Mouse (Mus musculus): Measurements from ENCODE around the gene Mob2. TPM values are rescaled to one million over a fixed set of nuclear protein-coding genes. Genes with fewer than 3 reads are reported as not detected.

The Mob2 gene
- polyA plus RNA-seq, 1 experiment, result 34.7 TPM

- peaks cover 6% of the 10 kb centered on the region for H3K4me1 ChIP-seq (ENCODE audit: control insufficient read depth, insufficient read depth, insufficient read length, low read length)
- H3K4me3 ChIP-seq (ENCODE audit: insufficient read depth, low read depth, low read length), result no peak overlapping the region
- H3K27ac ChIP-seq (replicated peaks; ENCODE audit: low read depth, low read length), result 0 out of 2 replicates have a peak overlapping the region, but pooled peaks have one; percentile 22
Measured at GRCm38 (mm10) chr7:142084820-142085219, 24.0 kb upstream of the Mob2 start.

- H3K4me3 ChIP-seq (ENCODE audit: insufficient read depth, low read depth, low read length), result no peak overlapping the region
- peak overlapping the region; percentile 57 for H3K27ac ChIP-seq (replicated peaks; ENCODE audit: low read depth, low read length)
- H3K4me1 ChIP-seq (ENCODE audit: control insufficient read depth, insufficient read depth, insufficient read length, low read length), result peaks cover 6% of the 10 kb centered on the region
Measured at GRCm38 (mm10) chr7:142084395-142084794, 23.5 kb upstream of the Mob2 start.

DNA sequence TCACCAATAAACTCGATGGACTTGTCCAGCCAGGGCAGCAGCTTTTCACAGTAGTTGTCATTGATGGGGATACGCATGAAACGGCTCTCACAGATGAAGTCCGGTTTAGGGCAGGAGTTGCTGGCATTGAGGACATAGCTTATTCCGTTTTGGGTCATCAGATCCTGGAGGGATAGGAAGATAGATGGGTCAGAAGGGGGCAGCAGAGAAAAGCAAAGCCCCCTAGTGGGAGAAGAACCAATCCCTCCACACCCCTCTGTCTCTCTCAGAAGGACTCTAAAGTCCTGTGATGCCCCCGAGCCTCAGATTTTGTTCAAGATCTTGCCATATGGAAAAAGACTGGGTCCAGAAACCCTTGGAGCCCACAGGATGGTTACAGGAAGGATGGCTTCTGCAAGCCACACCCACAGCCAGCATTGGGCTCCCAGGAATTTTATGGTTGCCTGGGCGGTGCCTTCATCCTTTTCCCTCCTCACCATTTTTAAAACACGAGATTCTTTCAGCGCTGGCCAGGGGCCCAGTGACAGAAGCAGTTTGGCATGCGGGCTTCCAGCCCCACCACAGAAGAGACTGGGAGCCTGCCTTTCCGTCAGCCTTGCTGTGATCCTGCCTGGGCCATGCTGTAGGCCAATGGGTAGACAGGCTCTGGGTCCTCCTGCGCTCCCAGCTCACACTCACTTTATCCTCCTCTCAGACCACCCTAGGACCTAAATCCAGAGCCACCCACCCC, 22.9 kb upstream of the Mob2 start:
- no peak overlapping the region for H3K4me3 ChIP-seq (ENCODE audit: insufficient read depth, low read depth, low read length)
- peak overlapping the region; percentile 57 for H3K27ac ChIP-seq (replicated peaks; ENCODE audit: low read depth, low read length)
- H3K4me1 ChIP-seq (ENCODE audit: control insufficient read depth, insufficient read depth, insufficient read length, low read length), result peaks cover 6% of the 10 kb centered on the region

DNA sequence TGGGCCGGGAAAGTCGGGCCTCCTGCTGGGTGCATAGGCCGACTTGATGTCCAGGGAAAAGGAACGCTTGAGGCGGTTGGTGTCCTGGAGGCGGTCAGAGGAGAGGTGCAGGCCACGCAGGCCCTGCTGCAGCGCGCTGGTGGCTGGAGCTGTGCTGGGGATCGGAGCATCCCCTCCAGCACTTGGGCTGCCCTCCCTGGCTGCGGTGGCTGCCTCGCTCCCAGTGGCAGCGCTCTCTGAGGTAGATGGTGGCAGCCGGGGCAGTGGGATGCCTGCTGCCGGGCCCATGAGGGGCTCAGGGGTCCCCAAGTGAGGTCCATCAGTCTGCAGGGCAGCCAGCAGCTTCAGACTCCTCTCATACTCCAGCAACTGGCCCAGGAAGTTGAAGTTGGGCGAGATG, 21.7 kb upstream of the Mob2 start:
- Histone ChIP-seq H3K4me3 (ENCODE audit: insufficient read depth, low read depth, low read length) (no peak overlapping the region), H3K4me1 (ENCODE audit: control insufficient read depth, insufficient read depth, insufficient read length, low read length) (peaks cover 6% of the 10 kb centered on the region), H3K27ac (replicated peaks; ENCODE audit: low read depth, low read length) (no peak overlapping the region)

DNA sequence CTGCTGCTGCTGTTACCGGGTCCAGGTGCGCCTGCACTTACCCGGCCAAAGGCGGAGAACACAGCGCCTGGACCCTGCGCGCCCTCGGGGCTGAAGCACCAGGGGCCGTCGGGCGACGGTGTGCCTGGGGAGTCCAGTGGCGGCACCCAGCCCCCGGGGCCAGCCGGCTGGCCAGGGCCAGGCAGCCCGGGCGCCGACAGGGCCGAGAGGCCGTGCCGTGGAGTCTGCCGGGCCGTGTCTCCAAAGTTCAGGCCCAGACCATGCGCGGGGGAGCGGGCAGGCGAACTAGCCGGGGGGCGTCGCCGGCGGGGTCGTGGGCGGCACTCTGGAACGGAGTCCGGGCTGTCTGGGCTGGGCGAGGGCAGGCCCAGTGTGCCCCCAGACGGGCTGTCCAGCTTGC, 21.3 kb upstream of the Mob2 start:
- H3K4me3 ChIP-seq (ENCODE audit: insufficient read depth, low read depth, low read length), result no peak overlapping the region
- peaks cover 6% of the 10 kb centered on the region for H3K4me1 ChIP-seq (ENCODE audit: control insufficient read depth, insufficient read depth, insufficient read length, low read length)
- no peak overlapping the region for H3K27ac ChIP-seq (replicated peaks; ENCODE audit: low read depth, low read length)

DNA sequence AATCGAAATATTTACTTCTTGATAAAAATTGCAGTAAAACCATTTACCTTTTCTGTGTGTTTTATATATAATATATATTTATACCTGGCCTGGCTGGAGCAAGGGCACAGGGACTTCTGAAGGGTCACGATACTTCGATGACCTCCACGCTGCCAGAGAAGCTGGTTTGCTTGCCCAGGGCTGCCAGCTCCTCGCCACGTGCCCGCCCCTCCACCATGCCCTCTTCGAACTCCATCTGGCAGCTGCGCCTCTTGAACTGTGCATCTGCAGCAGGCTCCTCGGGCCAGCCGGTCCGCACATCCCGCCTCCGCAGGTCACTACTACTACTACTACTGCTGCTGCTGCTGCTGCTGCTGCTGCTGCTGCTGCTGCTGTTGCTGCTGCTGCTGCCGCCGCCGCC, 20.9 kb upstream of the Mob2 start:
- Histone ChIP-seq H3K4me1 (ENCODE audit: control insufficient read depth, insufficient read depth, insufficient read length, low read length) (peaks cover 9% of the 10 kb centered on the region), H3K4me3 (ENCODE audit: insufficient read depth, low read depth, low read length) (no peak overlapping the region)

GRCm38 (mm10) chr7:142080876-142081275, 20.0 kb upstream of the Mob2 start:
- no peak overlapping the region for H3K27ac ChIP-seq (replicated peaks; ENCODE audit: low read depth, low read length)
- H3K4me3 ChIP-seq (ENCODE audit: insufficient read depth, low read depth, low read length), result no peak overlapping the region
- H3K4me1 ChIP-seq (ENCODE audit: control insufficient read depth, insufficient read depth, insufficient read length, low read length), result peaks cover 9% of the 10 kb centered on the region

More for the DNA sequence above, 20.9 kb upstream of the Mob2 start:
- H3K27ac ChIP-seq (replicated peaks; ENCODE audit: low read depth, low read length), result no peak overlapping the region

- Histone ChIP-seq H3K4me1 (ENCODE audit: control insufficient read depth, insufficient read depth, insufficient read length, low read length) (peaks cover 6% of the 10 kb centered on the region), H3K4me3 (ENCODE audit: insufficient read depth, low read depth, low read length) (no peak overlapping the region), H3K27ac (replicated peaks; ENCODE audit: low read depth, low read length) (no peak overlapping the region)
Measured at GRCm38 (mm10) chr7:142079365-142079764, 18.5 kb upstream of the Mob2 start.

- Histone ChIP-seq H3K4me3 (ENCODE audit: insufficient read depth, low read depth, low read length) (no peak overlapping the region), H3K27ac (replicated peaks; ENCODE audit: low read depth, low read length) (no peak overlapping the region), H3K4me1 (ENCODE audit: control insufficient read depth, insufficient read depth, insufficient read length, low read length) (peaks cover 2% of the 10 kb centered on the region; the same call in 1 of the 2 replicates)
Measured at GRCm38 (mm10) chr7:142077138-142077537, 16.3 kb upstream of the Mob2 start.

DNA sequence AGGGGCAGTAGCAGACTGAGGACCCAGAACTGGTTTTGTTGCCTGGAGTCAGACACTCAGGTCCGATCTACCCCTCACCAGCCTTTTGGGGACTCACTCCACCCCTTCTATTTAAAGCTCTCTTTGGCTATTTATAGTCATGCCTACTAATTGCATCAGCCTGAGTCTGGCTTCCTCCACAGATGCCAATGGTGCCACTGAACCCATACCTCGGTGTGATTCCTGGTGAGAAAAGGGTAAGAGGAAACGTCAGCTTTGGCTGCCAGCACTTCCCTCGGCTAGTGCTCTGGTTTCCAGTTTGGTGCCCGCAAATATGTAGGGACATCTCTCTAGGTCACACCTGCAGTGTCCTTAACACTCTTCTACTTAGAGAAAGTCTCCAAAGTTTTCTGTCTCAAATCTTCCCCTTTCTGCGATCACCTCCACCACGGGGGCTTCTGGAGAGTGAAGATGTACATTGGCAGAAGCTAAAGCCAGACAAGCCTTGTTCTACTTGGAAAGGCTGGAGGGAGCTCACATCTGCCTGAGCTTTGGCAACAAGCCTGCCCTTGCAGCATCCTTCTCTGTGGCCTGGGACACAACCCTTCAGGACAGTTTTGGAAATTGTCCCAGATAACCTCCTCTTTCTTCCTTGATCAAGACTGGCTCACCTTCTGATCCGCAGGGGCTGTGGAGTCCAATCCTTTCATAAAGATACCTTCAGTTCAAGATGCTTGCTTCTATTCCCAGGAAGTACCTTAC, 13.5 kb upstream of the Mob2 start:
- Histone ChIP-seq H3K4me1 (ENCODE audit: control insufficient read depth, insufficient read depth, insufficient read length, low read length) (peaks cover 2% of the 10 kb centered on the region; the same call in 1 of the 2 replicates), H3K27ac (replicated peaks; ENCODE audit: low read depth, low read length) (0 out of 2 replicates have a peak overlapping the region, but pooled peaks have one; percentile 31), H3K4me3 (ENCODE audit: insufficient read depth, low read depth, low read length) (no peak overlapping the region)

- Histone ChIP-seq H3K27ac (replicated peaks; ENCODE audit: low read depth, low read length) (no peak overlapping the region), H3K4me3 (ENCODE audit: insufficient read depth, low read depth, low read length) (no peak overlapping the region), H3K4me1 (ENCODE audit: control insufficient read depth, insufficient read depth, insufficient read length, low read length) (no peaks in the 10 kb centered on the region)
Measured at GRCm38 (mm10) chr7:142071717-142072116, 10.9 kb upstream of the Mob2 start.

GRCm38 (mm10) chr7:142071212-142071578, 10.3 kb upstream of the Mob2 start:
- H3K4me3 ChIP-seq (ENCODE audit: insufficient read depth, low read depth, low read length), result no peak overlapping the region
- H3K4me1 ChIP-seq (ENCODE audit: control insufficient read depth, insufficient read depth, insufficient read length, low read length), result no peaks in the 10 kb centered on the region
- no peak overlapping the region for H3K27ac ChIP-seq (replicated peaks; ENCODE audit: low read depth, low read length)

DNA sequence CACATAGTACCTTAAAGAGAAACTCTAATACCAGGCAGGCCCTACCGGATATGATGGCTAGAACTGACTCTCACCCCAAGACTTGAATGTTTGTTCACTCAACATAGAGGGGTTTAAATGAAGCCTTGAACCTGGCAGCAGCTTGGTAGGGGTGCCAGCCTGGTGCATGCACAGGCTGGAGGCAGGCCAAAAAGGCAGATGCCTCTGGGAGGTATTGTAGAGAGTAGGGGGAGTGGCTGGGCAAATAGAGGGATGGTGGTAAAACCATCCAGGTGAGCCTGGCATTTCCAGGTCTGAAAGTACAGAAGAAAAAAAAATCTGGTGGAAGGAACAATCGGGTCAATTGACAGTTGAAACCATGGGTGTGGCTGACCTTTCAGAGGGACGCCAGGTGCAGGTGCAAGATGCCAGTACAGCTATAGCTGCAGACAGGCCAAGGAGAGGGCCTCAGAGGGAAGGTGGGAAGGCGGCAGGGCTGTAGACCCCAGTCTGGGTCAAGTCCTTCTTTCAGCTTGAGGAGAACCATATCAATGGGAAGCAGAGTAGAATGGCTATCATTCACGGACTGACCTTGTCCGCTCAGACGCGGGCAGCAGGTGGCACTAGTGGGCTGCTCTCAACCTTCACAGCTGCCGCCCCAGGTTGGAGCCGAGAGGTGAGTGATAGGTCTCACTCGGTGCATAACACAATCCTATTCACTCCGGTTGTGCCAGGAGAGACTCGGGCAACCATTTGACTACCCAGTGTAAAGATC, 9.8 kb upstream of the Mob2 start:
- H3K4me3 ChIP-seq (ENCODE audit: insufficient read depth, low read depth, low read length), result no peak overlapping the region
- no peaks in the 10 kb centered on the region for H3K4me1 ChIP-seq (ENCODE audit: control insufficient read depth, insufficient read depth, insufficient read length, low read length)
- no peak overlapping the region for H3K27ac ChIP-seq (replicated peaks; ENCODE audit: low read depth, low read length)

- Histone ChIP-seq H3K4me1 (ENCODE audit: control insufficient read depth, insufficient read depth, insufficient read length, low read length) (no peaks in the 10 kb centered on the region), H3K4me3 (ENCODE audit: insufficient read depth, low read depth, low read length) (no peak overlapping the region), H3K27ac (replicated peaks; ENCODE audit: low read depth, low read length) (no peak overlapping the region)
Measured at GRCm38 (mm10) chr7:142068429-142068828, 7.6 kb upstream of the Mob2 start.

GRCm38 (mm10) chr7:142060185-142060930, 507 bp downstream of the Mob2 start:
- Histone ChIP-seq H3K4me3 (ENCODE audit: insufficient read depth, low read depth, low read length) (peak overlapping the region; percentile 83), H3K4me1 (ENCODE audit: control insufficient read depth, insufficient read depth, insufficient read length, low read length) (peaks cover 27% of the 10 kb centered on the region), H3K27ac (replicated peaks; ENCODE audit: low read depth, low read length) (peak overlapping the region; percentile 72)

All from brown adipose tissue, adult 24 weeks (tissue).